Mouse (Mus musculus): ENCODE results near the gene Flnb. TPM values are rescaled to one million over a fixed set of nuclear protein-coding genes. Genes with fewer than 3 reads are reported as not detected.

Flnb gene
- polyA plus RNA-seq, 1 experiment from 2014 or later: 10.5 TPM

GRCm38 (mm10) chr14:7919309-7919708 lies 101.6 kb downstream of the Flnb start:
- no peak for ATAC-seq
- Histone ChIP-seq H3K4me1 (replicated peaks; ENCODE audit: control insufficient read depth, insufficient read depth, low read length) (no peaks in the 10 kb centered on the region), H3K4me3 (replicated peaks; ENCODE audit: low read length) (no peak overlapping the region), H3K27me3 (replicated peaks; ENCODE audit: control insufficient read depth, insufficient read depth, low read length) (no peaks in the 10 kb centered on the region), H3K9ac (replicated peaks; ENCODE audit: low read depth, low read length) (no peak overlapping the region), H3K4me2 (ENCODE audit: low read length) (no peak overlapping the region), H3K36me3 (ENCODE audit: control insufficient read depth, insufficient read depth) (peaks cover 27% of the 10 kb centered on the region), H3K27ac (ENCODE audit: low read length) (no peak overlapping the region), H3K9me3 (ENCODE audit: control insufficient read depth, low read length) (no peaks in the 10 kb centered on the region)
- 90% methylated on average over 5 of the region's 5 CpGs for WGBS

- H3K4me3 ChIP-seq (replicated peaks; ENCODE audit: low read length): no peak overlapping the region
- no peak overlapping the region for H3K4me2 ChIP-seq (ENCODE audit: low read length)
- H3K27ac ChIP-seq (ENCODE audit: low read length): no peak overlapping the region
- no peaks in the 10 kb centered on the region for H3K9me3 ChIP-seq (ENCODE audit: control insufficient read depth, low read length)
- H3K36me3 ChIP-seq (ENCODE audit: control insufficient read depth, insufficient read depth): peaks cover 27% of the 10 kb centered on the region
- no peak overlapping the region for H3K9ac ChIP-seq (replicated peaks; ENCODE audit: low read depth, low read length)
- no peak for ATAC-seq
- no peaks in the 10 kb centered on the region for H3K27me3 ChIP-seq (replicated peaks; ENCODE audit: control insufficient read depth, insufficient read depth, low read length)
- WGBS: 68% methylated on average over 4 of the region's 4 CpGs
- H3K4me1 ChIP-seq (replicated peaks; ENCODE audit: control insufficient read depth, insufficient read depth, low read length): no peaks in the 10 kb centered on the region
These were observed 102.2 kb downstream of the Flnb start for GRCm38 (mm10) chr14:7919921-7920320.

- Histone ChIP-seq H3K9me3 (ENCODE audit: control insufficient read depth, low read length) (no peaks in the 10 kb centered on the region), H3K4me2 (ENCODE audit: low read length) (no peak overlapping the region), H3K4me1 (replicated peaks; ENCODE audit: control insufficient read depth, insufficient read depth, low read length) (no peaks in the 10 kb centered on the region), H3K4me3 (replicated peaks; ENCODE audit: low read length) (no peak overlapping the region), H3K9ac (replicated peaks; ENCODE audit: low read depth, low read length) (no peak overlapping the region), H3K27me3 (replicated peaks; ENCODE audit: control insufficient read depth, insufficient read depth, low read length) (no peaks in the 10 kb centered on the region), H3K27ac (ENCODE audit: low read length) (no peak overlapping the region), H3K36me3 (ENCODE audit: control insufficient read depth, insufficient read depth) (peaks cover 25% of the 10 kb centered on the region)
- ATAC-seq: no peak
- 90% methylated on average over 5 of the region's 5 CpGs for WGBS
These were observed 103.7 kb downstream of the Flnb start for GRCm38 (mm10) chr14:7921459-7921858.

GRCm38 (mm10) chr14:7923635-7924034 lies 105.9 kb downstream of the Flnb start:
- Histone ChIP-seq H3K27ac (ENCODE audit: low read length) (no peak overlapping the region), H3K27me3 (replicated peaks; ENCODE audit: control insufficient read depth, insufficient read depth, low read length) (no peaks in the 10 kb centered on the region), H3K4me2 (ENCODE audit: low read length) (no peak overlapping the region), H3K4me1 (replicated peaks; ENCODE audit: control insufficient read depth, insufficient read depth, low read length) (no peaks in the 10 kb centered on the region), H3K4me3 (replicated peaks; ENCODE audit: low read length) (no peak overlapping the region), H3K9ac (replicated peaks; ENCODE audit: low read depth, low read length) (no peak overlapping the region), H3K36me3 (ENCODE audit: control insufficient read depth, insufficient read depth) (peaks cover 27% of the 10 kb centered on the region), H3K9me3 (ENCODE audit: control insufficient read depth, low read length) (no peaks in the 10 kb centered on the region)
- no peak for ATAC-seq

GRCm38 (mm10) chr14:7928362-7928761 lies 110.6 kb downstream of the Flnb start:
- Histone ChIP-seq H3K9me3 (ENCODE audit: control insufficient read depth, low read length) (no peaks in the 10 kb centered on the region), H3K4me3 (replicated peaks; ENCODE audit: low read length) (no peak overlapping the region), H3K4me2 (ENCODE audit: low read length) (no peak overlapping the region), H3K27me3 (replicated peaks; ENCODE audit: control insufficient read depth, insufficient read depth, low read length) (no peaks in the 10 kb centered on the region), H3K9ac (replicated peaks; ENCODE audit: low read depth, low read length) (no peak overlapping the region), H3K36me3 (ENCODE audit: control insufficient read depth, insufficient read depth) (peaks cover 10% of the 10 kb centered on the region; the same call in 1 of the 2 replicates), H3K27ac (ENCODE audit: low read length) (no peak overlapping the region), H3K4me1 (replicated peaks; ENCODE audit: control insufficient read depth, insufficient read depth, low read length) (no peaks in the 10 kb centered on the region)
- no peak for ATAC-seq
- WGBS: 81% methylated on average over 1 of the region's 1 CpGs

- Histone ChIP-seq H3K27me3 (replicated peaks; ENCODE audit: control insufficient read depth, insufficient read depth, low read length) (no peaks in the 10 kb centered on the region), H3K27ac (ENCODE audit: low read length) (no peak overlapping the region), H3K9ac (replicated peaks; ENCODE audit: low read depth, low read length) (no peak overlapping the region), H3K36me3 (ENCODE audit: control insufficient read depth, insufficient read depth) (peaks cover 11% of the 10 kb centered on the region; the same call in 1 of the 2 replicates), H3K4me1 (replicated peaks; ENCODE audit: control insufficient read depth, insufficient read depth, low read length) (no peaks in the 10 kb centered on the region), H3K4me2 (ENCODE audit: low read length) (no peak overlapping the region), H3K9me3 (ENCODE audit: control insufficient read depth, low read length) (no peaks in the 10 kb centered on the region), H3K4me3 (replicated peaks; ENCODE audit: low read length) (no peak overlapping the region)
- 92% methylated on average over 7 of the region's 7 CpGs for WGBS
- no peak for ATAC-seq
These were observed 111.3 kb downstream of the Flnb start for GRCm38 (mm10) chr14:7929029-7929428.

- Histone ChIP-seq H3K27me3 (replicated peaks; ENCODE audit: control insufficient read depth, insufficient read depth, low read length) (no peaks in the 10 kb centered on the region), H3K9ac (replicated peaks; ENCODE audit: low read depth, low read length) (no peak overlapping the region), H3K4me3 (replicated peaks; ENCODE audit: low read length) (no peak overlapping the region), H3K4me1 (replicated peaks; ENCODE audit: control insufficient read depth, insufficient read depth, low read length) (no peaks in the 10 kb centered on the region), H3K27ac (ENCODE audit: low read length) (no peak overlapping the region), H3K36me3 (ENCODE audit: control insufficient read depth, insufficient read depth) (peaks cover 10% of the 10 kb centered on the region), H3K4me2 (ENCODE audit: low read length) (no peak overlapping the region), H3K9me3 (ENCODE audit: control insufficient read depth, low read length) (no peaks in the 10 kb centered on the region)
- 91% methylated on average over 4 of the region's 4 CpGs for WGBS
- ATAC-seq: no peak
These were observed 114.4 kb downstream of the Flnb start for GRCm38 (mm10) chr14:7932151-7932550.

GRCm38 (mm10) chr14:7934166-7934565 lies 116.4 kb downstream of the Flnb start:
- WGBS: 96% methylated on average over 7 of the region's 7 CpGs
- no peak overlapping the region for H3K9ac ChIP-seq (replicated peaks; ENCODE audit: low read depth, low read length)
- H3K4me2 ChIP-seq (ENCODE audit: low read length): no peak overlapping the region
- ATAC-seq: no peak
- H3K27ac ChIP-seq (ENCODE audit: low read length): no peak overlapping the region
- peaks cover 6% of the 10 kb centered on the region for H3K36me3 ChIP-seq (ENCODE audit: control insufficient read depth, insufficient read depth)
- H3K4me3 ChIP-seq (replicated peaks; ENCODE audit: low read length): no peak overlapping the region
- H3K4me1 ChIP-seq (replicated peaks; ENCODE audit: control insufficient read depth, insufficient read depth, low read length): no peaks in the 10 kb centered on the region
- no peaks in the 10 kb centered on the region for H3K9me3 ChIP-seq (ENCODE audit: control insufficient read depth, low read length)
- no peaks in the 10 kb centered on the region for H3K27me3 ChIP-seq (replicated peaks; ENCODE audit: control insufficient read depth, insufficient read depth, low read length)

- H3K9ac ChIP-seq (replicated peaks; ENCODE audit: low read depth, low read length): no peak overlapping the region
- no peaks in the 10 kb centered on the region for H3K4me1 ChIP-seq (replicated peaks; ENCODE audit: control insufficient read depth, insufficient read depth, low read length)
- peak; percentile 54 for ATAC-seq
- no peak overlapping the region for H3K4me2 ChIP-seq (ENCODE audit: low read length)
- 18% methylated on average over 17 of the region's 17 CpGs for WGBS
- H3K9me3 ChIP-seq (ENCODE audit: control insufficient read depth, low read length): no peaks in the 10 kb centered on the region
- H3K27ac ChIP-seq (ENCODE audit: low read length): no peak overlapping the region
- no peaks in the 10 kb centered on the region for H3K27me3 ChIP-seq (replicated peaks; ENCODE audit: control insufficient read depth, insufficient read depth, low read length)
- H3K4me3 ChIP-seq (replicated peaks; ENCODE audit: low read length): no peak overlapping the region
- H3K36me3 ChIP-seq (ENCODE audit: control insufficient read depth, insufficient read depth): peaks cover 6% of the 10 kb centered on the region
These were observed 119.4 kb downstream of the Flnb start for GRCm38 (mm10) chr14:7937052-7937630.

Data from forebrain, embryonic 16.5 days (tissue).